Mouse (Mus musculus) liver, embryonic 12.5 days (tissue): Measurements from ENCODE around the gene Ahcy. TPM values are rescaled to one million over a fixed set of nuclear protein-coding genes. Genes with fewer than 3 reads are reported as not detected.

Source experiments
- ATAC-seq: fragments of 200-750 bp; cut with Nextera tagmentation; 2 replicates; pipeline ENCODE4 v1.8.0; 2017; ENCODE audit warnings: moderate number of reproducible peaks, mild to moderate bottlenecking, moderate library complexity
- H3K27ac ChIP-seq: fragments of 300-500 bp; sonication (generic); 2 replicates; pipeline ENCODE4 v1.5.1; 2016; ENCODE audit warnings: mild to moderate bottlenecking
- H3K27me3 ChIP-seq: fragments of 300-500 bp; sonication (generic); replicated peaks from 2 replicates; pipeline ENCODE4 v1.6.1; 2016; ENCODE audit warnings: mild to moderate bottlenecking, moderate library complexity
- H3K36me3 ChIP-seq: fragments of 300-500 bp; sonication (generic); 2 replicates; pipeline ENCODE4 v1.6.1; 2016; ENCODE audit warnings: mild to moderate bottlenecking, moderate library complexity
- H3K4me1 ChIP-seq: fragments of 300-500 bp; sonication (generic); 2 replicates; pipeline ENCODE4 v1.6.1; 2016
- H3K4me2 ChIP-seq: fragments of 300-500 bp; sonication (generic); 2 replicates; pipeline ENCODE4 v1.6.1; 2016; ENCODE audit warnings: mild to moderate bottlenecking, moderate library complexity
- H3K4me3 ChIP-seq: fragments of 300-500 bp; sonication (generic); 2 replicates; pipeline ENCODE4 v1.5.1; 2016; ENCODE audit warnings: mild to moderate bottlenecking, moderate library complexity
- H3K9ac ChIP-seq: fragments of 300-500 bp; sonication (generic); 2 replicates; pipeline ENCODE4 v1.6.1; 2016; ENCODE audit warnings: mild to moderate bottlenecking, moderate library complexity
- H3K9me3 ChIP-seq: fragments of 300-500 bp; sonication (generic); replicated peaks from 2 replicates; pipeline ENCODE4 v1.6.1; 2016; ENCODE audit warnings: mild to moderate bottlenecking, moderate library complexity
- WGBS: fragments of 180-500 bp; shearing (Covaris S2); methylation state at CpG from one replicate; pipeline ENCODE4 v1.1.7; 2016; ENCODE audit not compliant: insufficient replicate concordance; 5-methylcytosine and 5-hydroxymethylcytosine counted together
- polyA plus RNA-seq: library from polyadenylated mRNA; unstranded; fragments of >200 nt; fragmentation: Nextera tagmentation; extraction: Ambion mirVana; gene quantifications from 2 replicates; pipeline ENCODE4 v1.2.1, GENCODE M21; 2016

Gene Ahcy
- polyA plus RNA-seq, 1 experiment from 2014 or later, result 67.1 TPM

DNA sequence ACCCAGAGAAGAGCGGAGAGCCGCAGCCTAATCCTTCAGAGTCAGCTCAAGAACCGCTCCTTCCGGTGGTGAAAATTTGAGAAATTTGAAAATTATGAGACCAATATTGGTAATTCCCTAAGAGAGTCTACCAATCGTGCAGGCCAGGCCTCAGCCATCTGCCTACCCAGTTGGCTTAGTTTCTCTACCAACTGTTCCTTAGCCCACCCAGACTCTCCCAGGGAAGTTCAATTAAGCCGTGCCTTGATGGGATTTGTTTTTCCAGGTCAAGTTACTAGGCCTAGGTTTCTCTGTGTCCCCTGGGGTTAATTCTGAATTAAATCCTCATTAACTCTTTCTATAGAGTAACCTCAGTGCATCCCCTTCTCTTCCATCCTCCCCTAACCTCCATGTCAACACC lies 61.3 kb downstream of the Ahcy start:
- Histone ChIP-seq H3K4me1 (0 out of 2 replicates have a peak, but pooled peaks cover 3% of the 10 kb centered on the region), H3K27ac (no peak overlapping the region), H3K9me3 (no peaks in the 10 kb centered on the region), H3K4me3 (no peak overlapping the region), H3K4me2 (no peak overlapping the region), H3K27me3 (peaks cover 18% of the 10 kb centered on the region; the same call in 1 of the 2 replicates), H3K9ac (no peak overlapping the region), H3K36me3 (no peaks in the 10 kb centered on the region)
- no peak for ATAC-seq
- 72% methylated on average over 6 of the region's 6 CpGs for WGBS

DNA sequence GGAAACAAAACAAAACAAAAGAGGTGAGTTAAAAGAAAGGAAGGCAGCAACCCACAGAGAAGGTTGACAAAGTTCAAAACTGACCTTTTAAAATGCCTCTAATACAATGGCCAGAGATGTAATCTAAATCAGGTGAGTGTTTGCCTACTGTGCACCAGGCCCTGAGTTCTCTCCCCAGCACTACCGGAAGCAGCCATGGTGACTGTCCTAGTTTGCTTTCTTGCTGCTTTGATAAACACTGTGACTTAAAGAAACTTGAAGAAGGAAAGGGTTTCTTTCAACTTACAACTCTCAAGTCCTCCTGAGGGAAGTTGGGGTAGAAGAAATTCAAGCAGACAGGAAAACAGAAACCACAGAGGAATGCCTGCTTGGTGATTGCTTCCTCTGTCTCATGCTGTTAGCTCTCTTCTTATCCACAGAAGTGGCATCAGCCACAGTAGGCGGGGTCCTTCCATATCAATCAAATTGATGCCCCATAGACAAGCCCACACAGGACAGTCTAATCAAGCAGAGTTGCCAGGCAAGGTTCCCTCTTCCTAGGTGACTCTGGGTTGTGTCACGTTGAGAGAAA lies 63.1 kb downstream of the Ahcy start:
- peaks cover 18% of the 10 kb centered on the region; the same call in 1 of the 2 replicates for H3K27me3 ChIP-seq
- H3K9ac ChIP-seq, result no peak overlapping the region
- 0 out of 2 replicates have a peak, but pooled peaks cover 3% of the 10 kb centered on the region for H3K4me1 ChIP-seq
- WGBS, result 7% methylated on average over 3 of the region's 3 CpGs
- H3K27ac ChIP-seq, result no peak overlapping the region
- no peak overlapping the region for H3K4me3 ChIP-seq
- no peaks in the 10 kb centered on the region for H3K9me3 ChIP-seq
- H3K4me2 ChIP-seq, result no peak overlapping the region
- no peaks in the 10 kb centered on the region for H3K36me3 ChIP-seq
- ATAC-seq, result no peak

Other genes starting within 250 kb of the Ahcy start
- gene Eif2s2, start 181.6 kb downstream of the Ahcy start, polyA plus RNA-seq, result 111 and 115 TPM in 2 replicates
- 0.53 and 0.62 TPM in 2 replicates for gene Gm14226, start 56.2 kb downstream of the Ahcy start, polyA plus RNA-seq
- 25.3 and 25.9 TPM in 2 replicates for gene Itch, start 59.0 kb upstream of the Ahcy start, polyA plus RNA-seq
- gene Dynlrb1, start 162.0 kb upstream of the Ahcy start, polyA plus RNA-seq, result 152 and 160 TPM in 2 replicates
- gene Map1lc3a, start 201.8 kb upstream of the Ahcy start, polyA plus RNA-seq, result 27.4 and 28.9 TPM in 2 replicates